In the genomic region with DNA sequence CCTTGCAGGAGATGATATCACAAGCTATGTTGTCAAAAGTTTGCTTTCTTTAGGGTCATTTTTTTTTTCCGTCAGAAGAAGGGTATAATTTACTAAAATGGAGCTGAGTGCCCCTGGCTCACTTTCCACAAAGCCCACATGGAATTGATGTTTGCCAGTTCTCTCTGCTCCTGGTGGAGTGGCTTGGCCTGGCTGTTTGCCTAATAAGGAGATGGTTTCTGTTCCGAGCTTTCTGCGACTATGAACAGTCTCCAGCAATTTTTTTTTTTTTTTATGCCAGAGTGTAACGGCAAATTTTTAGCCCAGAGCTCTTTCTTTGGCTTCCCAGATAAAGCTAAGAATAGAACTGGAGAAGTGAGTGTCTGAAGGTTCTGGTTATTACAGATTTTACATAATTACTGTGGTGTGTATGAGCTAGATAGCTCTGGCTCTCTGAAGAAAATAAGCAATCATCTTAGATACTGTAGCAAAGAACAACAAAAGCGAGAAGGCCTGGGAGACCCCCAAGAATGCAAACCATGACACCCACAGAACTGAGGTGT, we compare ENCODE assay signal across 9 mouse cellular contexts. TPM values are rescaled to one million over a fixed set of nuclear protein-coding genes. Genes with fewer than 3 reads are reported as not detected.
DNase-seq lines count a peak whose midpoint lies in the region; ATAC-seq and TF ChIP-seq lines count a peak whose summit lies in the region.
"Had no signal": no experiment of that assay in that cellular context is flagged by ENCODE, and none has a peak within 500 bp of the region (broad histone marks: within the 10 kb centered on the region; RNA-seq: fewer than 3 reads in every experiment).

No protein-coding gene starts in this region.

- H3K27ac ChIP-seq in lung, embryonic 15.5 days = peak overlapping the region; percentile 41
- peak overlapping the region; percentile 89 for H3K27ac ChIP-seq in layer of hippocampus, adult 2 months
- peak overlapping the region; percentile 75 for H3K27ac ChIP-seq in stomach, embryonic 14.5 days (ENCODE audit: low read length)
- H3K27ac ChIP-seq in hindbrain, embryonic 13.5 days = no peak overlapping the region
- H3K27ac ChIP-seq in kidney, adult 2 months (ENCODE audit: insufficient read depth, low read depth, low read length) = no peak overlapping the region

- H3K9ac ChIP-seq in lung, embryonic 15.5 days = no peak overlapping the region
- H3K9ac ChIP-seq in stomach, embryonic 14.5 days (replicated peaks; ENCODE audit: low read depth, low read length) = no peak overlapping the region
- no peak overlapping the region for H3K9ac ChIP-seq in hindbrain, embryonic 13.5 days

- H3K27me3 ChIP-seq in lung, embryonic 15.5 days = no peaks in the 10 kb centered on the region
- no peaks in the 10 kb centered on the region for H3K27me3 ChIP-seq in stomach, embryonic 14.5 days (ENCODE audit: control insufficient read depth, insufficient read depth, low read length)
- no peaks in the 10 kb centered on the region for H3K27me3 ChIP-seq in hindbrain, embryonic 13.5 days
- no peaks in the 10 kb centered on the region for H3K27me3 ChIP-seq in kidney, adult 2 months (replicated peaks; ENCODE audit: control insufficient read depth, insufficient read depth, low read length)

- no peak for TF ChIP-seq CTCF in layer of hippocampus, adult 2 months (conservative IDR thresholded peaks at IDR 0.05)
- no peak for TF ChIP-seq CTCF in kidney, adult 2 months (conservative IDR thresholded peaks at IDR 0.05; ENCODE audit: insufficient read depth, insufficient read length, low read depth, low read length)

- no peak overlapping the region for H3K4me2 ChIP-seq in lung, embryonic 15.5 days
- H3K4me2 ChIP-seq in stomach, embryonic 14.5 days (replicated peaks; ENCODE audit: low read depth, low read length) = no peak overlapping the region
- no peak overlapping the region for H3K4me2 ChIP-seq in hindbrain, embryonic 13.5 days

- H3K36me3 ChIP-seq in lung, embryonic 15.5 days = no peaks in the 10 kb centered on the region
- no peaks in the 10 kb centered on the region for H3K36me3 ChIP-seq in stomach, embryonic 14.5 days (ENCODE audit: control insufficient read depth, insufficient read depth, low read length)
- H3K36me3 ChIP-seq in hindbrain, embryonic 13.5 days = no peaks in the 10 kb centered on the region
- no peaks in the 10 kb centered on the region; the same call in 1 of the 2 replicates for H3K36me3 ChIP-seq in kidney, adult 2 months (ENCODE audit: control insufficient read depth, insufficient read depth, low read length)

- TF ChIP-seq POLR2A in kidney, adult 2 months (IDR thresholded peaks at IDR 0.05; ENCODE audit: low read depth, low read length) = no peak

- no peak overlapping the region for H3K4me3 ChIP-seq in lung, embryonic 15.5 days
- H3K4me3 ChIP-seq in layer of hippocampus, adult 2 months = no peak overlapping the region
- no peak overlapping the region for H3K4me3 ChIP-seq in stomach, embryonic 14.5 days (ENCODE audit: low read depth, low read length)
- no peak overlapping the region for H3K4me3 ChIP-seq in hindbrain, embryonic 13.5 days
- no peak overlapping the region for H3K4me3 ChIP-seq in kidney, adult 2 months (ENCODE audit: insufficient read depth, low read depth, low read length)

- ATAC-seq in cerebellum, adult (ENCODE audit: insufficient number of reproducible peaks, low FRiP score, low TSS enrichment) = no peak
- ATAC-seq in lung, embryonic 15.5 days (ENCODE audit: borderline replicate concordance, extremely low read depth, low FRiP score, low TSS enrichment) = no peak
- no peak for ATAC-seq in stomach, embryonic 14.5 days (ENCODE audit: insufficient number of reproducible peaks, insufficient read depth, low FRiP score, low read depth)
- no peak for ATAC-seq in hindbrain, embryonic 13.5 days (ENCODE audit: low FRiP score)

- WGBS in lung, embryonic 15.5 days = 40% methylated on average over 5 of the region's 5 CpGs
- 60% methylated on average over 5 of the region's 5 CpGs for WGBS in stomach, embryonic 14.5 days
- 84% methylated on average over 5 of the region's 5 CpGs for WGBS in hindbrain, embryonic 13.5 days
- WGBS in kidney, adult 2 months = 70% methylated on average over 5 of the region's 5 CpGs

- no peaks in the 10 kb centered on the region for H3K9me3 ChIP-seq in lung, embryonic 15.5 days
- H3K9me3 ChIP-seq in stomach, embryonic 14.5 days (ENCODE audit: control insufficient read depth, low read depth, low read length) = no peaks in the 10 kb centered on the region
- no peaks in the 10 kb centered on the region for H3K9me3 ChIP-seq in hindbrain, embryonic 13.5 days

- peak; percentile 27 for DNase-seq in cerebellum, adult 11 months
- DNase-seq in lung, postnatal 25 days (ENCODE audit: low spot score) = no peak
- DNase-seq in layer of hippocampus, adult 2 months (ENCODE audit: low spot score in 2 of 2) = peak; percentile 69 to 79
- no peak for DNase-seq in kidney, adult 2 months
- DNase-seq: kidney, adult 8-10 months had no signal

- H3K4me1 ChIP-seq in lung, embryonic 15.5 days = no peaks in the 10 kb centered on the region
- H3K4me1 ChIP-seq in stomach, embryonic 14.5 days (ENCODE audit: control insufficient read depth, insufficient read depth, low read length) = 0 out of 2 replicates have a peak, but pooled peaks cover 4% of the 10 kb centered on the region
- H3K4me1 ChIP-seq in hindbrain, embryonic 13.5 days (replicated peaks) = no peaks in the 10 kb centered on the region; the same call in 1 of the 2 replicates
- no peaks in the 10 kb centered on the region for H3K4me1 ChIP-seq in kidney, adult 2 months (ENCODE audit: control insufficient read depth, insufficient read depth, low read length)

RNA-seq across cellular contexts. Expression of a gene that starts 12.1 kb away (rescaled TPM):
- polyA plus RNA-seq in lung, embryonic 15.5 days (2015; fragmentation: Nextera tagmentation; extraction: Ambion mirVana) = 10.0 and 10.1 TPM in 2 replicates
- 10 to 100 TPM; 83.7 to 85.8 TPM for total RNA-seq in layer of hippocampus, adult 2 months (2021)
- 10.1 and 11.2 TPM in 2 replicates for polyA plus RNA-seq in stomach, embryonic 14.5 days (2014; fragmentation: Nextera tagmentation; extraction: Ambion mirVana)
- 25.5 and 26.3 TPM in 2 replicates for polyA plus RNA-seq in hindbrain, embryonic 13.5 days (2015; fragmentation: Nextera tagmentation; extraction: Ambion mirVana)
- polyA plus RNA-seq in kidney, adult 2 months (2012; rRNA removed) = 1.1 and 1.5 TPM in 2 replicates

Comparison
In these comparisons a context has a peak if more than half of its experiments do, and no peak if none do; other contexts are left out.
1. DNase-seq: peak in cerebellum, adult 11 months (single experiment) and layer of hippocampus, adult 2 months (2 of 2); none in lung, postnatal 25 days (single experiment) and kidney, adult 2 months (single experiment).
2. H3K27ac ChIP-seq: peak in lung, embryonic 15.5 days (single experiment), layer of hippocampus, adult 2 months (single experiment) and stomach, embryonic 14.5 days (single experiment); none in hindbrain, embryonic 13.5 days (single experiment) and kidney, adult 2 months (single experiment).